Mouse (Mus musculus) ZHBTc4 (cell line): ENCODE measurements around the gene Gabra5.
A peak's percentile ranks its signal among the peaks of the same experiment; 100 is the strongest.

Source experiments
- DNase-seq: peaks from one replicate; pipeline ENCODE4 v3.0.0-alpha.2; 2011; ENCODE audit warnings: low read depth, low spot score

The Gabra5 gene

GRCm38 (mm10) chr7:57509681-57510141 is at the start of gene Gabra5:
TSS of gene Gabra5 (minus strand) at chr7:57510059.
- DNase-seq, result peak; percentile 78

- peak; percentile 85 for DNase-seq
Observed at GRCm38 (mm10) chr7:57538565-57538964, 28.7 kb upstream of the Gabra5 start.

- DNase-seq, result no peak
Observed at GRCm38 (mm10) chr7:57532676-57533075, 22.8 kb upstream of the Gabra5 start.

- DNase-seq, result no peak
Observed at GRCm38 (mm10) chr7:57529954-57530353, 20.1 kb upstream of the Gabra5 start.

GRCm38 (mm10) chr7:57529451-57529850 is 19.6 kb upstream of the Gabra5 start:
- DNase-seq, result no peak

- no peak for DNase-seq
Observed at GRCm38 (mm10) chr7:57512955-57513354, 3.1 kb upstream of the Gabra5 start.

GRCm38 (mm10) chr7:57508860-57509632 is 813 bp downstream of the Gabra5 start:
- DNase-seq, result peak; percentile 56

GRCm38 (mm10) chr7:57502809-57503208 is 7.0 kb downstream of the Gabra5 start:
- DNase-seq, result no peak

GRCm38 (mm10) chr7:57491795-57492194 is 18.1 kb downstream of the Gabra5 start:
- DNase-seq, result no peak

DNA sequence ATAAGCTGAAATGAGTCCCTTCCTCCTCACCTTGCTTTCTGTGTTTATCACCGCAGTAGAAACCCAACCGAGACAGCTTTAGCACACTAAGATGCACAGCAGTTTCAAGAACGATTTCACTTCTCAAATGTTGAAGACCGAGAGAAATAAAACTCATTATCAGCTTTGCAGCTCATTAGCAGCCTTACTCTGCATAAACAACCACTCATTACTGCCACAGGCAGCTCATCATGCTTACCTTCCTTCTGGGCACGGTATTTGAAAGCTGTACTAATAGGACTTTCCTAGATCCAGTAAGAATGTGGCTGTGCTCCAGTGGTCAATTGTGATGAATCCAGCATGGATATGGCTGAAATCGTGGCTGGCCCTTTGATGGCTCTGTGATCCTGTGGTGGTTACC is 23.0 kb downstream of the Gabra5 start:
- DNase-seq, result no peak

DNA sequence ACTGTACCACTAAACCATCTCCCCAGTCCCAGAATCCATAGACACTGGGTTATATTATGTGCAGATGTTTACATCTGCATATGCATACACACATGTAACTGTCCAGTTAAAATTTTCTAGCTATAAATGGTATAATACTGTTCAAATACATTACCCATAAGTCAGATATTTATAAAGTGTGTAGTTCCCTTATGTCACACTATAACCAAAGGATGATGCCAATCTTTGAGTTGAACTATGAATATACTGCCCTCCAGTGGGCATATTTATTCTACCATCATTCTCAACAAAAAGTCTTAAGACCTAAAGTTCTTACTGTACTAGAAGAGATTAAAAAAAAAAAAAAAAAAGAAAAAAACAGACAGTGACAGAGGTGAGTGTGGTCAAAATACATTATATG is 27.0 kb downstream of the Gabra5 start:
- peak; percentile 16 for DNase-seq

GRCm38 (mm10) chr7:57473811-57474525 is 35.9 kb downstream of the Gabra5 start:
- DNase-seq, result peak; percentile 43

GRCm38 (mm10) chr7:57471316-57471715 is 38.5 kb downstream of the Gabra5 start:
- DNase-seq, result no peak

DNA sequence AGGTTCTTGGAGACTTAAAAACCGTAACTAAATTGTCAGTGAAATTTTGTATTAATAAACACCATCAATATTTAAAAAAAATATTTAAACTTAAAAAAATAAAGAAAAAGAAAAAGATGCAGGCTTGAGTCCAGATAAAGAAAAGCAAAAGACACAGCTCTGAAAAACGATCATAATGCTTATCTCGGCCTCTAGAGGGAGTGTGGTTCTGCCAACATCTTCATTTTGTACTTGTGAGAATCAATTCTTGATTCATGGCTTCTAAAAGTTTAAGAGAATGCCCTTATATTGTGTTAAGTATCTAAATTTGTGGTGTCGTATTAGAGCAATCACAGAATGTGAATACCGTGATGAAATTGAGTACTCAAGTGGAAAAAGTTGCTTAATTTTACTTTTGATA is 49.5 kb downstream of the Gabra5 start:
- DNase-seq, result peak; percentile 43

DNA sequence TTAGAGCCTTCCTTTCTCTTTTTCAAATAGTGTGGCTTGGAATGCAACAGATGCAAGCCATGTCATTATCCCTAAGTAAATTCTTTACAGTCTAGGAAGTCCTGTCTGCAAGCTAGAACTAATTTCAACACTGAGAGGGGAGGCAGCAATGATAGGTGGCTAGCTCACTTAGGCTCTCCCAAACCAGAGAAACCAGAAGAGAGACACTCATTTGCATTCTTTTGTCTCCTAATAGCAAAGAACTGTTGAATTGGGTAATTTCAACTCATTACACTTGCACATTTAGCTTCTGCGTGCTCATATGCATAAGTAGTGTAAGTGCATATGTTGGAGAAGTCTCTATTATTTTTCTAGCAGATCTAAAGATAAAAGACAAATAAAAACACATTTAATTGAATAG is 61.6 kb downstream of the Gabra5 start:
- DNase-seq, result no peak

DNA sequence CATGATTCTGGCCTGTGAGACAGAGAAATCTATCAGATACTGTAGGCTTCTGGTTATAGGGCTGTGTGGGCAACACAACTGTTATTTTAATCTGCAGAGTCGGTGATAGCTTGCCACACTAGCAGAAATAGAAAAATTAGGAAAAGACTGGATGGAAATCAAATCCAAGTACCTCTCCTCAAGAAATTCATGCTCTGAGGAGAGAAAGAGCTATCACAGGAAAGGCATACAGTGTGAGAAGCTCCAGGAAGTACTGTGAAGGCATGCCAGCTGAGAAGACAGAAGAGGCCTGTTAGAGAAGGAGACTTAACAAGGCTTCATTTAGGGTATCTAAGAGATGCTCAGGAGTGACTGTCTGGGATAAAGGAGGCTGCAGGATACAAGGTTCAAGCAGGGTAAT is 87.2 kb downstream of the Gabra5 start:
- DNase-seq, result no peak

DNA sequence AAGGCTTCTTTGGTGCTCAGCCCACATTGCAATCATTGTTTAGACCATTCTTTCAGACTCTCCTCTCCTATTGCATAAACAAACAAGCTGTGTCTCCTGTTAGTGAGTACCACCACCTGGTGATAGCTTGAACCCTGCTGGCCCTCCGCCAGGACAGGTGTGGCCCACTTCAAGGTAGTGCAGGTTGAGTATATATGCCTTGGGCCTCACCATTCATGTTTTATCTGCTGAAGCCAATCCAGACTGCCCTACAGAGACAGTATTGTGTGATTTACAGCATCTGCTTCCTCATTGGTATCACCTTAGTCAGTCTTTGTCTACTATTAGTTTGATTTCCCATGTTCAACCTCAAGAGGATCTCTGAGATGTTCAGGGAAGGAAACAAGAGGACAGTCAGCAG is 88.8 kb downstream of the Gabra5 start:
- no peak for DNase-seq

DNA sequence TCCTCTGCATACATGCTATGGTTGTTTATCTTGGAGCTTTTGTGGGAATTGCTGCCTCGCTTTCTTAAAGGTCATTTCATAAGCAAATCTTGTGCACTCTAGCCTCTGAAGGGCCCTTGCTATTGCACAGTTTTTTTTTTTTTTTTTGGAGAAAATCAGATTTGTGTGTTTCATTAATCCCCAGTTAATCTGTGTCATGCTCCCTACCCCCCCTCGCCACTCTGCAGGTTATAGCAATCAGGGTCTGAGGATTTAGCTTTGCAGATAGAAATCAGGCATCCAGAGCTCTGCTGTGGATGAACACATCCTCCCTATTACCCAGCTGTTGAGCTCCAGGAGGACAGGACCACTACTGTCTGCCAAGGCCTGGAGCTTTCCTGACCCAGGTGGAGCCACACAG is 90.5 kb downstream of the Gabra5 start, which contains the start of gene Gabrb3:
Gene Gabrb3 (plus strand): TSS at position 301 of the 400 bp plus-strand sequence.
- no peak for DNase-seq

DNA sequence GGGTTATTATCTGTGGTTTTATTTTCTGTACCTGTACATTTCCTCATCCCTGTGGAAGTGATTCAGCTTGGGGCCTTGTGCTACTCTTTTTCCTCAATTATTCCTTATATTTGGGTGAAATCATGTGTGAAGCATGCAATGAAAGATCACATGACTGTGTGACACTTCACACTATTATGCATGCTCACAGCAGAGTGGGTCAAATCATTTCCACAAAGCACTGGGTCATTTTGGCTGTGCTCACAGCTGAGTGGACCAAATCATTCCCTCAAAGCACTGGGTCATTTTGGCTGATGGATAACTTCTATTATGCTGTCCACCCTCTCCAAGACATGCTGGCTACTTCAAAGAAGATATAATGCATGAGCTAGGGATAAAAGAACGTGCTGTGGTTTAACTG is 97.0 kb downstream of the Gabra5 start:
- no peak for DNase-seq

GRCm38 (mm10) chr7:57411163-57411562 is 98.7 kb downstream of the Gabra5 start:
- DNase-seq, result no peak

DNA sequence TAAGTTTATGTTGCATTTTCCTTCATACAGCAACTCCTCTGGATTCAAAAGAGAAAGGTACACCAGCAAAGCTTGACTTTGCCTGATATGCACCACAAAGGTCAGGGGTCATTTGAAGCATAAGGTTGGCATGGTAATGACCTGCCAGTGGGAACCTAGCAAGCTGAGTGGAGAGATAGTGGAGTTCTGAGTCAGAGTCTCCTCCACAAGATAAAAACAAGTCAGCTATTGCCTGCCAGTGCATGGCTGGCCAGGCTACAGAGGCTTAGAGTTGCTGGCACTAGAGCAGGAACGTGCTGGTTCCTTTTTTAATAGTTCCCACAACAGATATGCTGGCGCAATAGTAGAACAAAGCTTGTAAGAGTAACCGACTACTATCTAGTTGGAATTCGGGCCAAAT is 116.3 kb downstream of the Gabra5 start:
- DNase-seq, result no peak

GRCm38 (mm10) chr7:57390046-57390445 is 119.8 kb downstream of the Gabra5 start:
- peak; percentile 4 for DNase-seq

GRCm38 (mm10) chr7:57387341-57387654 is 122.6 kb downstream of the Gabra5 start:
- DNase-seq, result no peak
